Mouse (Mus musculus): ENCODE measurements at regions not wholly inside any gene's neighbourhood (a gene's known extent, or its start where the extent isn't known, plus 50 kb on each side); places are given as distances from the start of the nearest gene placed in this dataset.

GRCm38 (mm10) chr9:87784872-87785271 is 53.8 kb upstream of the Tbx18 start:
- H3K36me3 ChIP-seq (replicated peaks), result no peaks in the 10 kb centered on the region
- H3K9me3 ChIP-seq (replicated peaks), result no peaks in the 10 kb centered on the region
- no peak for TF ChIP-seq GATA1 (IDR thresholded peaks at IDR 0.05; ENCODE audit: borderline replicate concordance, low read length)
- no peak for TF ChIP-seq POLR2AphosphoS5 (IDR thresholded peaks at IDR 0.05; ENCODE audit: insufficient replicate concordance, low read depth, low read length)
- no peak for TF ChIP-seq CTCF (IDR thresholded peaks at IDR 0.05; ENCODE audit: low read depth, low read length)
- no peak for TF ChIP-seq TAL1 (conservative IDR thresholded peaks at IDR 0.05; ENCODE audit: low read depth, low read length)
- TF ChIP-seq GATA2 (IDR thresholded peaks at IDR 0.05; ENCODE audit: borderline replicate concordance, low read depth, low read length), result no peak
- H3K4me1 ChIP-seq (ENCODE audit: insufficient read depth, low read depth, low read length), result no peaks in the 10 kb centered on the region
- no peak overlapping the region for H3K4me3 ChIP-seq (ENCODE audit: low read depth, low read length)
- ATAC-seq (ENCODE audit: extremely low read depth, insufficient number of reproducible peaks, low FRiP score, poor library complexity, severe bottlenecking), result no peak
- H3K27me3 ChIP-seq (ENCODE audit: insufficient read depth, low read length), result no peaks in the 10 kb centered on the region
- DNase-seq (ENCODE audit: low spot score), result no peak

GRCm38 (mm10) chr9:87811746-87812145 is 80.7 kb upstream of the Tbx18 start:
- Histone ChIP-seq H3K36me3 (replicated peaks) (no peaks in the 10 kb centered on the region), H3K9me3 (replicated peaks) (peaks cover 9% of the 10 kb centered on the region; the same call in 1 of the 2 replicates), H3K27me3 (ENCODE audit: insufficient read depth, low read length) (no peaks in the 10 kb centered on the region), H3K4me3 (ENCODE audit: low read depth, low read length) (no peak overlapping the region), H3K4me1 (ENCODE audit: insufficient read depth, low read depth, low read length) (no peaks in the 10 kb centered on the region)
- TF ChIP-seq CTCF (IDR thresholded peaks at IDR 0.05; ENCODE audit: low read depth, low read length) (no peak), POLR2AphosphoS5 (IDR thresholded peaks at IDR 0.05; ENCODE audit: insufficient replicate concordance, low read depth, low read length) (no peak), GATA2 (IDR thresholded peaks at IDR 0.05; ENCODE audit: borderline replicate concordance, low read depth, low read length) (no peak), GATA1 (IDR thresholded peaks at IDR 0.05; ENCODE audit: borderline replicate concordance, low read length) (no peak), TAL1 (conservative IDR thresholded peaks at IDR 0.05; ENCODE audit: low read depth, low read length) (no peak)
- DNase-seq (ENCODE audit: low spot score) (no peak), ATAC-seq (ENCODE audit: extremely low read depth, insufficient number of reproducible peaks, low FRiP score, poor library complexity, severe bottlenecking) (no peak)

GRCm38 (mm10) chr9:87822276-87822675 is 91.2 kb upstream of the Tbx18 start:
- H3K9me3 ChIP-seq (replicated peaks), result no peaks in the 10 kb centered on the region
- DNase-seq (ENCODE audit: low spot score), result no peak
- H3K4me3 ChIP-seq (ENCODE audit: low read depth, low read length), result no peak overlapping the region
- no peak for ATAC-seq (ENCODE audit: extremely low read depth, insufficient number of reproducible peaks, low FRiP score, poor library complexity, severe bottlenecking)
- no peaks in the 10 kb centered on the region for H3K4me1 ChIP-seq (ENCODE audit: insufficient read depth, low read depth, low read length)
- no peak for TF ChIP-seq GATA2 (IDR thresholded peaks at IDR 0.05; ENCODE audit: borderline replicate concordance, low read depth, low read length)
- no peak for TF ChIP-seq POLR2AphosphoS5 (IDR thresholded peaks at IDR 0.05; ENCODE audit: insufficient replicate concordance, low read depth, low read length)
- no peak for TF ChIP-seq CTCF (IDR thresholded peaks at IDR 0.05; ENCODE audit: low read depth, low read length)
- TF ChIP-seq GATA1 (IDR thresholded peaks at IDR 0.05; ENCODE audit: borderline replicate concordance, low read length), result no peak
- TF ChIP-seq TAL1 (conservative IDR thresholded peaks at IDR 0.05; ENCODE audit: low read depth, low read length), result no peak
- H3K27me3 ChIP-seq (ENCODE audit: insufficient read depth, low read length), result no peaks in the 10 kb centered on the region
- H3K36me3 ChIP-seq (replicated peaks), result no peaks in the 10 kb centered on the region

- Histone ChIP-seq H3K4me3 (ENCODE audit: low read depth, low read length) (no peak overlapping the region), H3K27me3 (ENCODE audit: insufficient read depth, low read length) (no peaks in the 10 kb centered on the region), H3K9me3 (replicated peaks) (no peaks in the 10 kb centered on the region), H3K4me1 (ENCODE audit: insufficient read depth, low read depth, low read length) (no peaks in the 10 kb centered on the region), H3K36me3 (replicated peaks) (no peaks in the 10 kb centered on the region)
- ATAC-seq (ENCODE audit: extremely low read depth, insufficient number of reproducible peaks, low FRiP score, poor library complexity, severe bottlenecking), result no peak
- no peak for TF ChIP-seq GATA2 (IDR thresholded peaks at IDR 0.05; ENCODE audit: borderline replicate concordance, low read depth, low read length)
- no peak for TF ChIP-seq GATA1 (IDR thresholded peaks at IDR 0.05; ENCODE audit: borderline replicate concordance, low read length)
- no peak for TF ChIP-seq POLR2AphosphoS5 (IDR thresholded peaks at IDR 0.05; ENCODE audit: insufficient replicate concordance, low read depth, low read length)
- no peak for TF ChIP-seq TAL1 (conservative IDR thresholded peaks at IDR 0.05; ENCODE audit: low read depth, low read length)
- no peak for TF ChIP-seq CTCF (IDR thresholded peaks at IDR 0.05; ENCODE audit: low read depth, low read length)
- DNase-seq (ENCODE audit: low spot score), result no peak
Observed at GRCm38 (mm10) chr9:87824691-87825230, 93.7 kb upstream of the Tbx18 start.

GRCm38 (mm10) chr9:87843898-87844297 is 112.8 kb upstream of the Tbx18 start:
- no peak for DNase-seq (ENCODE audit: low spot score)
- Histone ChIP-seq H3K4me3 (ENCODE audit: low read depth, low read length) (no peak overlapping the region), H3K36me3 (replicated peaks) (no peaks in the 10 kb centered on the region), H3K4me1 (ENCODE audit: insufficient read depth, low read depth, low read length) (no peaks in the 10 kb centered on the region), H3K9me3 (replicated peaks) (peaks cover 6% of the 10 kb centered on the region), H3K27me3 (ENCODE audit: insufficient read depth, low read length) (no peaks in the 10 kb centered on the region)
- no peak for TF ChIP-seq GATA1 (IDR thresholded peaks at IDR 0.05; ENCODE audit: borderline replicate concordance, low read length)
- no peak for TF ChIP-seq TAL1 (conservative IDR thresholded peaks at IDR 0.05; ENCODE audit: low read depth, low read length)
- no peak for TF ChIP-seq POLR2AphosphoS5 (IDR thresholded peaks at IDR 0.05; ENCODE audit: insufficient replicate concordance, low read depth, low read length)
- no peak for TF ChIP-seq CTCF (IDR thresholded peaks at IDR 0.05; ENCODE audit: low read depth, low read length)
- TF ChIP-seq GATA2 (IDR thresholded peaks at IDR 0.05; ENCODE audit: borderline replicate concordance, low read depth, low read length), result no peak
- no peak for ATAC-seq (ENCODE audit: extremely low read depth, insufficient number of reproducible peaks, low FRiP score, poor library complexity, severe bottlenecking)

GRCm38 (mm10) chr9:87844453-87844852 is 113.4 kb upstream of the Tbx18 start:
- Histone ChIP-seq H3K27me3 (ENCODE audit: insufficient read depth, low read length) (no peaks in the 10 kb centered on the region), H3K36me3 (replicated peaks) (no peaks in the 10 kb centered on the region), H3K4me3 (ENCODE audit: low read depth, low read length) (no peak overlapping the region), H3K9me3 (replicated peaks) (peaks cover 6% of the 10 kb centered on the region), H3K4me1 (ENCODE audit: insufficient read depth, low read depth, low read length) (no peaks in the 10 kb centered on the region)
- TF ChIP-seq POLR2AphosphoS5 (IDR thresholded peaks at IDR 0.05; ENCODE audit: insufficient replicate concordance, low read depth, low read length) (no peak), GATA1 (IDR thresholded peaks at IDR 0.05; ENCODE audit: borderline replicate concordance, low read length) (no peak), CTCF (IDR thresholded peaks at IDR 0.05; ENCODE audit: low read depth, low read length) (no peak), TAL1 (conservative IDR thresholded peaks at IDR 0.05; ENCODE audit: low read depth, low read length) (no peak), GATA2 (IDR thresholded peaks at IDR 0.05; ENCODE audit: borderline replicate concordance, low read depth, low read length) (no peak)
- no peak for ATAC-seq (ENCODE audit: extremely low read depth, insufficient number of reproducible peaks, low FRiP score, poor library complexity, severe bottlenecking)
- no peak for DNase-seq (ENCODE audit: low spot score)
